Mouse (Mus musculus): ENCODE measurements around the gene Espn. TPM values are rescaled to one million over a fixed set of nuclear protein-coding genes. Genes with fewer than 3 reads are reported as not detected.
A peak's percentile ranks its signal among the peaks of the same experiment; 100 is the strongest.

Gene Espn
- total RNA-seq (2012; rRNA removed) (4.5 and 5.0 TPM in 2 replicates), polyA plus RNA-seq (2012; ENCODE audit: insufficient read depth in 1 of 2, insufficient read length in 2 of 2, low read depth in 1 of 2, low replicate concordance in 2 of 2, missing spikeins in 1 of 2) (10 to 100 TPM in 1 of 2 experiments, not detected in 1; 19.6 TPM)

DNA sequence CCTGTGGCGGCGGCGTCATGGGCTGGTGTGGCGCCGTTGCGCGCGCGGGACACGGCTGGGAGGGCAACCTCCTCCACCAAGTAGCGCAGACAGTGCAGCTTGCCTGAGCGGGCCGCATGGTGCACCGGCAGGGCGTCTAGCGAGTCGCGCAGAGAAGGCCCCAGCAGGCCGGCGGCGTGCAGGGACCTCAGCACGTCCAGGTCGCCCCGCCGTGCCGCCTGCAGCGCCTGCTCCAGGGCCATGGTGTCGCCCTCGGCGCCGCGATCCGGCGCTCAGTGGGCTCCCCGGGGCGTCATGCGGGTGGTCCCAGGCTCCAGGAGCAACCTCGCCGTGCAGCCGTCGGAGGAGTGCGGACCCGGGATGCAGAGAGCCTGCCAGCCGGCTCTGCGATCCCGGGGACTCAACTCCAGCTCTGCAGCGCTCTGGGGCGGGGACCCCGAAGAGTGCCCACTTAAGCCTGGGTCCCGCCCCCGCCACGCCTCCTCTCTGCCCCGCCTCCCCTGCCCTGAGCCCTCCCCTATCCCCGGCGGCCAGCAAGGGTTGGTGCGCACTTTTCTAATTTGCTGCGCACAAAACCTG lies at the start of gene Espn:
TSS of gene Espn (minus strand) at position 406 of the 579 bp plus-strand sequence.
- H3K9ac ChIP-seq (ENCODE audit: control insufficient read depth, low read depth, low read length, poor library complexity, severe bottlenecking): peak within 1 kb of the TSS; percentile 65
- no peaks in the 10 kb centered on the region; the same call in 1 of the 2 replicates for H3K79me2 ChIP-seq (ENCODE audit: control insufficient read depth, insufficient read depth, low read length, poor library complexity)

DNA sequence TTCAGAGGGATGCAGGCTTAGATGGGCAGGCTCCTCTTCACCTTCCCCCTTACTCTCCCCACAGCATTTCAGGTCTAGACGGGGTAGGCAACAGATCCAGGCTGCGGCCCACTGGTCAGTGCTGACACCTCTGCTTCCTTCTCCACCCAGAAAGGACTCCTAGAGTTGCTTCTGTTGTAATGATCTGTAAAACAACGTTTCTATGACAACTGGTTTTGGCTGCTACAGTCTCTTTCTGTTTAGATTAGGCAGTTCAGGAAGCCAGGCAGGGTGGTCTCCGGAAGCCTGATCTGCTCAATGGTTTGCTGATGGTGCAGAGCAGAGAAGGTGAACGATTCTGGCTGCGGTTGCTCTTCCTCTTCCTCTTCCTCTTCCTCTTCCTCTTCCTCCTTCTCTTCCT lies 49.3 kb upstream of the Espn start:
- no peak overlapping the region for H3K4me3 ChIP-seq (ENCODE audit: control insufficient read depth in 1 of 2, insufficient read depth in 1 of 2, low read depth in 2 of 2, low read length in 2 of 2)
- H3K27ac ChIP-seq (ENCODE audit: control insufficient read depth, low read depth, low read length): peak overlapping the region; percentile 42
- peak; percentile 57 for DNase-seq (ENCODE audit: low read depth, low spot score)
- H3K9me3 ChIP-seq (replicated peaks; ENCODE audit: insufficient read depth, low read length): no peaks in the 10 kb centered on the region
- TF ChIP-seq EP300 (IDR thresholded peaks at IDR 0.05; ENCODE audit: low read depth in 1 of 2, low read length in 2 of 2) (peak in 1 of 2 experiments; percentile 48; a peak in 1 of 4 replicates), TCF12 (IDR thresholded peaks at IDR 0.05; ENCODE audit: low read depth, low read length) (0 out of 2 replicates have a peak, but pooled peaks have one; percentile 23), POLR2AphosphoS2 (IDR thresholded peaks at IDR 0.05; ENCODE audit: low read length) (no peak), MXI1 (IDR thresholded peaks at IDR 0.05; ENCODE audit: low read depth, low read length) (0 out of 2 replicates have a peak, but pooled peaks have one; percentile 17), MAFK (IDR thresholded peaks at IDR 0.05; ENCODE audit: borderline replicate concordance, low read depth, low read length) (no peak), USF1 (IDR thresholded peaks at IDR 0.05; ENCODE audit: low read depth, low read length) (no peak), CTCF (IDR thresholded peaks at IDR 0.05 in 2 of 3, conservative IDR thresholded peaks at IDR 0.05 in 1 of 3; ENCODE audit: control insufficient read depth in 1 of 3, insufficient read depth in 1 of 3, low read depth in 2 of 3, low read length in 3 of 3, poor library complexity in 1 of 3, severe bottlenecking in 1 of 3) (no peak), SIN3A (IDR thresholded peaks at IDR 0.05; ENCODE audit: low read length) (peak; percentile 44; the same call in 1 of the 2 replicates)
- peaks cover 12% of the 10 kb centered on the region; the same call in 1 of the 2 replicates for H3K79me2 ChIP-seq (ENCODE audit: control insufficient read depth, insufficient read depth, low read length, poor library complexity)
- no peak overlapping the region for H3K9ac ChIP-seq (ENCODE audit: control insufficient read depth, low read depth, low read length, poor library complexity, severe bottlenecking)
- H3K36me3 ChIP-seq (ENCODE audit: control insufficient read depth in 1 of 2, insufficient read depth in 2 of 2, low read length in 2 of 2): peaks cover 0 to 40% of the 10 kb centered on the region in 2 experiments; a peak in 2 of 4 replicates
- H3K27me3 ChIP-seq (ENCODE audit: control insufficient read depth in 1 of 2, insufficient read depth in 2 of 2, low read length in 2 of 2): no peaks in the 10 kb centered on the region
- peaks cover 25 to 53% of the 10 kb centered on the region in 2 experiments for H3K4me1 ChIP-seq (ENCODE audit: control insufficient read depth in 1 of 2, insufficient read depth in 2 of 2, low read length in 2 of 2)

More for the DNA sequence above, at the start of gene Espn:
- DNase-seq (ENCODE audit: low read depth, low spot score): peak; percentile 93
- H3K27ac ChIP-seq (ENCODE audit: control insufficient read depth, low read depth, low read length): peak within 1 kb of the TSS; percentile 82
- peaks cover 0 to 21% of the 10 kb centered on the region in 2 experiments; a peak in 2 of 4 replicates for H3K36me3 ChIP-seq (ENCODE audit: control insufficient read depth in 1 of 2, insufficient read depth in 2 of 2, low read length in 2 of 2)
- H3K4me1 ChIP-seq (ENCODE audit: control insufficient read depth in 1 of 2, insufficient read depth in 2 of 2, low read length in 2 of 2): peaks cover 0 to 37% of the 10 kb centered on the region in 2 experiments; a peak in 2 of 4 replicates
- no peaks in the 10 kb centered on the region for H3K27me3 ChIP-seq (ENCODE audit: control insufficient read depth in 1 of 2, insufficient read depth in 2 of 2, low read length in 2 of 2)
- peak within 1 kb of the TSS; percentile 45 to 64 for H3K4me3 ChIP-seq (ENCODE audit: control insufficient read depth in 1 of 2, insufficient read depth in 1 of 2, low read depth in 2 of 2, low read length in 2 of 2)
- TF ChIP-seq ZMIZ1 (IDR thresholded peaks at IDR 0.05; ENCODE audit: low read depth, low read length): peak; percentile 57; the same call in 1 of the 2 replicates
- TF ChIP-seq CTCF (IDR thresholded peaks at IDR 0.05 in 2 of 3, conservative IDR thresholded peaks at IDR 0.05 in 1 of 3; ENCODE audit: control insufficient read depth in 1 of 3, insufficient read depth in 1 of 3, low read depth in 2 of 3, low read length in 3 of 3, poor library complexity in 1 of 3, severe bottlenecking in 1 of 3): 0 out of 6 replicates have a peak, but pooled peaks of 1 of the 3 experiments have one; percentile 3
- TF ChIP-seq GABPA (IDR thresholded peaks at IDR 0.05; ENCODE audit: low read depth, low read length): no peak
- TF ChIP-seq NRF1 (IDR thresholded peaks at IDR 0.05; ENCODE audit: insufficient read depth, low read depth, low read length, poor library complexity, severe bottlenecking): peak; percentile 49
- peak; percentile 32 to 82; a peak in 2 of 4 replicates for TF ChIP-seq POLR2A (IDR thresholded peaks at IDR 0.05; ENCODE audit: control insufficient read depth in 1 of 2, insufficient read depth in 1 of 2, low read depth in 1 of 2, low read length in 2 of 2, poor library complexity in 1 of 2)
- no peak for TF ChIP-seq SMC3 (IDR thresholded peaks at IDR 0.05; ENCODE audit: low read depth, low read length)
- peak; percentile 64 for TF ChIP-seq NELFE (IDR thresholded peaks at IDR 0.05; ENCODE audit: low read depth, low read length)
- 0 out of 2 replicates have a peak, but pooled peaks have one; percentile 21 for TF ChIP-seq TCF12 (IDR thresholded peaks at IDR 0.05; ENCODE audit: low read depth, low read length)
- no peak for TF ChIP-seq MXI1 (IDR thresholded peaks at IDR 0.05; ENCODE audit: low read depth, low read length)
- H3K9me3 ChIP-seq (replicated peaks; ENCODE audit: insufficient read depth, low read length): no peaks in the 10 kb centered on the region

Measured in MEL (cell line).